Mouse (Mus musculus) T-helper 1 cell (primary cell): ENCODE measurements around the gene Aff1.

Experiments
- in situ Hi-C: fragments of 300-600 bp; cut with MboI, MseI; formaldehyde crosslinking; loops from one replicate; pipeline ENCODE4 v1.15.1; 2025; ENCODE audit warnings: high pct_unique_total_duplicates

Aff1 gene

GRCm38 (mm10) chr5:103800009-103800408 lies 107.8 kb downstream of the Aff1 start:
- in situ Hi-C loops = no loop called here

GRCm38 (mm10) chr5:103803386-103803785 lies 111.2 kb downstream of the Aff1 start:
- in situ Hi-C loops = no loop called here

- in situ Hi-C loops = no loop called here
These were observed 111.9 kb downstream of the Aff1 start for GRCm38 (mm10) chr5:103803927-103804590.

GRCm38 (mm10) chr5:103806851-103807578 lies 114.8 kb downstream of the Aff1 start:
- in situ Hi-C loops = no loop called here

- in situ Hi-C loops = no loop called here
These were observed 115.6 kb downstream of the Aff1 start for GRCm38 (mm10) chr5:103807637-103808312.

- in situ Hi-C loops = loop anchor here (5.0 kb wide), 1 partner anchor 128 kb away; no protein-coding TSS in a partner anchor
These were observed 117.6 kb downstream of the Aff1 start for GRCm38 (mm10) chr5:103809674-103810330.

- in situ Hi-C loops = loop anchor here (5.0 kb wide), 1 partner anchor 131 kb away; no protein-coding TSS in a partner anchor
These were observed 121.1 kb downstream of the Aff1 start for GRCm38 (mm10) chr5:103813291-103813690.

- in situ Hi-C loops = loop anchor here (5.0 kb wide), 1 partner anchor 132 kb away; no protein-coding TSS in a partner anchor
These were observed 121.9 kb downstream of the Aff1 start for GRCm38 (mm10) chr5:103813997-103814542.

GRCm38 (mm10) chr5:103814551-103815248 lies 122.5 kb downstream of the Aff1 start:
- in situ Hi-C loops = loop anchor here (5.0 kb wide), 1 partner anchor 132 kb away; no protein-coding TSS in a partner anchor

- in situ Hi-C loops = no loop called here
These were observed 123.1 kb downstream of the Aff1 start for GRCm38 (mm10) chr5:103815249-103815617.

GRCm38 (mm10) chr5:103816718-103817117 lies 124.5 kb downstream of the Aff1 start:
- in situ Hi-C loops = no loop called here

GRCm38 (mm10) chr5:103817754-103818153 lies 125.6 kb downstream of the Aff1 start:
- in situ Hi-C loops = no loop called here

- in situ Hi-C loops = no loop called here
These were observed 126.4 kb downstream of the Aff1 start for GRCm38 (mm10) chr5:103818602-103819001.

GRCm38 (mm10) chr5:103819674-103820073 lies 127.5 kb downstream of the Aff1 start:
- in situ Hi-C loops = no loop called here

GRCm38 (mm10) chr5:103821062-103821461 lies 128.9 kb downstream of the Aff1 start:
- in situ Hi-C loops = no loop called here

- in situ Hi-C loops = no loop called here
These were observed 129.5 kb downstream of the Aff1 start for GRCm38 (mm10) chr5:103821500-103822298.

GRCm38 (mm10) chr5:103822949-103823348 lies 130.8 kb downstream of the Aff1 start:
- in situ Hi-C loops = no loop called here

- in situ Hi-C loops = no loop called here
These were observed 136.1 kb downstream of the Aff1 start for GRCm38 (mm10) chr5:103828304-103828703.

GRCm38 (mm10) chr5:103828729-103829128 lies 136.6 kb downstream of the Aff1 start:
- in situ Hi-C loops = no loop called here

- in situ Hi-C loops = no loop called here
These were observed 137.0 kb downstream of the Aff1 start for GRCm38 (mm10) chr5:103829158-103829557.
